Mouse (Mus musculus) liver, adult (tissue): ENCODE measurements at regions not wholly inside any gene's neighbourhood (a gene's known extent, or its start where the extent isn't known, plus 50 kb on each side); places are given as distances from the start of the nearest gene placed in this dataset.

Source experiments
- GATA4 ChIP-seq: IDR thresholded peaks from 2 replicates; pipeline ENCODE4 v1.6.1; 2014; ENCODE audit warnings: mild to moderate bottlenecking, low read length; ENCODE audit not compliant: insufficient replicate concordance

DNA sequence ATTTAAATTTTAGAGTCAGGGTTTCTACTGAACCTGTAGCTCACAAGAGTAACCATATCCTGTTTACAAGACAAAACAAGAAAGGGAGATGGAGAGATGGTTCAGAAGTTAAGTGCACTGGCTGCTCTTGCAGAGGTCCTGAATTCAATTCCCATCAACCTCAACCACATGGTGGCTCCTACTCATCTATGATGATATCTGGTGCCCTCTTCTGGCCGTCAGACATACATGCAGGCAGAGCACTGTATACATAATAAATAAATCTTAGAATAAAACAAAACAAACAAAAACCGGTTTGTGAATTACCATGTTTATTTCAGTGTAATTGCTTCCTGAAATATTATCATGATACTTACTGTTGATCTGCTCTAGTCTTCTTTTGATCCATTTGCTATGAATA, 845.4 kb downstream of the Pcdh18 start:
- TF ChIP-seq GATA4: no peak

DNA sequence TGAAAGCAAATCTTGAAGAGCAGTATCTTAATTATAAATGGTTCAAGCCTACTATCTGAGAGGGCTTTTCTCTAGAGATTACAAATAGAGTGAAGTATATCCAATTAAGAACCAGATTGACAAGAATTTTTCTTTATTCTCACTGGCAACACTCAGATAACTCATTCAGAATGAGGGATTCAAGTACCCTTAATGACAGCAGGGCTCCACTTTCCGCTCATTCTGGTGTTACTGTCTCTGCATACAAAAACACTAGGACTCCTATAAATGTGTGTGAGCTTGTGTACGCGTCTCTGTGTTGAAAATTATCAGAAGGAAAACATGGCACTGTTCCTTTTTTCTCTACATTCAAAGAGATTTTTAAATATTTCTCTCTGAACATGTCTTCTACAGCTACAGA, 866.7 kb downstream of the Pcdh18 start:
- TF ChIP-seq GATA4: no peak

DNA sequence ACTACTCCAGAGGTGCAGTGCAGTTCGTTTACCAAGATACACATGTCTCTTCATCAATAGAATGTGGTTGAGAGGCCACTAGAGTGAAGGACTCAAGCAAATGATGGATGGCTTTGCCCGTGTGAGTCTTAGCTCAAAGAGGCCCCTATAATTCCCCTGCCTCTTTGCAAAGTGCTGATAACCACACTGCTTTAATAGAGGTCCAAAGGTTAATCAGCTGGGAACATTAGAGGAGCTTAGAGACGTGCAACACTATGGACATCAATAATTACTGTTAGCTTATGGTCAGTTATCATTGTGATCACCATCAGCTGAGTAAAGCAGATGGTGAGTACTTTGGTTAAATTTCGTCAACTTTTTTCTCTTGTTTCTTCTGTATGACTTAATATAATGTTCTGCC, 869.2 kb downstream of the Pcdh18 start:
- no peak for TF ChIP-seq GATA4

DNA sequence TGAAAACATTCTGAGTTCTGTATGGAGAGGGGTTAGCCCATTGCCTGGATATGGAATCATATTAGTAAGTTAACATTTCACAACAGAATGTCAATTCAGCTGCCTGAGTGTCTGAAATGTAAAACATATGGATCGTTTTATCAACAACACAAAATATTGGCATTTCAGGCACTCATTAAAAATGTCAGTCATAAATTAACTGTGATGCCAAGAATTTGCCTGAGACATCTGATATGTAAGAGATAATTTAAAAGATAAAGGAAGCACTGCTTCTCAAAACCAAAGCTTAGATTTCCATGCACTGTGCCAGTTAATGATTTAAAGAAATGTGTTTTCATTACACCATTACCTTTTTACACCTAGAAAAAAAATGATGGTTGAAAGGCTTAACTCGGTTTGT, 887.6 kb downstream of the Pcdh18 start:
- no peak for TF ChIP-seq GATA4

DNA sequence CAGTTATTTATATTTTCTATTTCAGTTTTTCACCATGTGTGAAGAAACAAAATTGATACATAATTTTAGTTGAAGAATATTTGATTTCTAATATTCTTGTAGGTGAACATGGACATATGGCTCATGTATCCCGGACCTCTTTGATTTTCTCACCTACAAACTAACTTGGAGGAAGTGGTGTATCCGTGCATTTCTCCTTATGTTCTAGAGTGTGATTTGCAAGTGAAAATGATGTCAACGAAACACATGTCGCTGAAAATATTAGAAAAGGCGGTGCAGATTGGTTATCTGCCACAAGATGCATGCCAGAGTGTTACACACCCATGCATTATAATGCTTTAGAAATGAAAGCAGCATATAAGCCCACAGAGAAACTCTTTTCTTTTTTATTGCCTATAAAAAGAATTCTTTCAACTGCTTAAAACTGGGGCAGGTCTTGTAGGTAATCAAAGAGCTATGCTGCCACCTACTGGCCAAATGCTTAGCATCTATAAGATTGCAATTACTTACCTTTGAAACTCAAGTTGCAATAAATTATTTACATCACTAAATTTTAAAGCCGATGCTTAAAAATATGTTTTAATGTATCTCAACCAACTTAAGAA, 911.0 kb downstream of the Pcdh18 start:
- no peak for TF ChIP-seq GATA4

DNA sequence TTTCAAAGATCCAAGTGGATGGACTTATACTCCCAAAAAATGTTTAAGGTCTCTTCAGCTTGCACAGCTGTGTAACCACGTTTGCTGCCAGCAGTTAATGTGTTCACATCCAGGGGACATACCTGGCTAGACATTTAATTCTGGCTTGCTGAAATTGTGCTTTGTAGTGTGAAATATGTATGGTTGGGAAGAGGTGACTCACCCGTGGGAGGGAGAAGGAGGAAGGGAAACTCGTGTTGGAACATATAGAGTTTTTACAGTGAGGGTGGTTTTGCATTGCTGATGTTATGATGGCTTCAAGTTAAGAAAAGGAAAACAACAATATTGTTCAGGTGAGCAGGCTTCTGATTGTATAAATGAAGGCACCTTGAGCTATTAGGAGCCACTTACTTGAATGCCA, 916.4 kb downstream of the Pcdh18 start:
- TF ChIP-seq GATA4: no peak

DNA sequence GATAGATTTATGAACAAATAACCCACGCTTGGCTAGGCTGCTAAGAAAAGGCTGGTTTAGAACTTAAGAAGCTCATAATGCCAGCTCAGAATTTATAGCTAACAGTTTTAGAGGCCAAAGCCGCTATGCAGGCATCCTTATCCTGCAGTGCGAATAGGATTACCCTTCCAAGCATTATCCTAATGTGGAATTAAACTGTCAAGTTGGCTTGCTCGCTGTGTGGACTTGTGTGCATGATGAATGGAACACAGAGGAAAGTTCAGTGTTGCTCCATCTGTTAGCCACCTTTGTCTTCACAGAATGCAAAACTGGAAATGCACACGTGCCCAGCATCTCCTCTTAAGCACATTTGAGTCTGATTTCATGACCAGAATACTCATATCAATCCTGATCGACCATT, 933.8 kb downstream of the Pcdh18 start:
- no peak for TF ChIP-seq GATA4

DNA sequence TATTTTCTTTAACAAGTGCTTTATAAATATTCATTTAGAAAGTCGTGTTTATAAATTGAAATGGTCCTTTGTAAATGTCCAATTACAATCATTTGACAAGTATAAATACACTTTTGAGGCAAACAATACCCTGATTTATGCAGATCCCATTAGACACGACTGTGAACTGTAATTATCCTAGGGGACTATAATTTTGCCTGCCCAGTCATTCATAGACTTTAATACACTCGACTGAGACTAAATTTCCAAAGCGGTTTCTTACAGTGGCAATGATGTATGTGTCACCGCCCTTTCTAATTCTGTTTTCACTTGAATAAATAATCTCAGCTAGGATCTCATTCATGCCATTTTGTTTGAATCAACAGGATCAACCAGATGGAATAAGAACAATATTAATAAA, 952.7 kb downstream of the Pcdh18 start:
- TF ChIP-seq GATA4: no peak

DNA sequence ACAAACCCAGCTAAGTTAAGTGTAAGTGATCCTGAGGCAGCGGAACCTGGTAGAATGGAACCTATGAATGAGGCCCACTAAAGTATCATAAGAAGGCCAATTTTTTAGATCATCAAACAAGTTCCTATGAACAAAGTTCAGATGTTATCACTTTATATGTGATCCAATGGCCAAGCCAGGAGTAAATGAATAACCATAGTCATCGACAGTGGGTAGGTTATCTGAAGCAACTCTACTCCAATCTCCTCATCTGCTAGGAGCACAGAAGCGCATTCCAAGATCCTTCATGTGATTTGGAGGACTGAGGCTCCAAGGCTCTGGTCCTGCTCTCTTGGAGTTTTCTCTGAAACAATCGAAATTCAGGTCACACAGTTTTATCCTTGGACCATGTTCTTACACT, 985.4 kb downstream of the Pcdh18 start:
- TF ChIP-seq GATA4: 0 out of 2 replicates have a peak, but pooled peaks have one; percentile 25
